Mouse (Mus musculus) lung, postnatal 0 days (tissue): ENCODE measurements around the gene Gm42417.
A peak's percentile ranks its signal among the peaks of the same experiment; 100 is the strongest.

Experiments
- CTCF ChIP-seq: IDR thresholded peaks from 2 replicates; pipeline ENCODE4 v1.5.1; 2016; ENCODE audit warnings: antibody characterized with exemption, mild to moderate bottlenecking
- EP300 ChIP-seq: IDR thresholded peaks from 2 replicates; pipeline ENCODE4 v1.6.1; 2016; ENCODE audit warnings: antibody characterized with exemption, mild to moderate bottlenecking, control low read depth

GRCm38 (mm10) chr1:36511289-36512021 lies 27.8 kb downstream of the Gm42417 start, which contains the start of gene Cnnm3:
- TF ChIP-seq CTCF (peak; percentile 63), EP300 (no peak; the same call in 1 of the 2 replicates)
